Mouse (Mus musculus): ENCODE data around the gene Olfr1381.
"Not testable (repeated sequence)": the region's sequence is repeated elsewhere in the genome, so short reads cannot be mapped to it uniquely, and the experiment has no call there.

The Olfr1381 gene

DNA sequence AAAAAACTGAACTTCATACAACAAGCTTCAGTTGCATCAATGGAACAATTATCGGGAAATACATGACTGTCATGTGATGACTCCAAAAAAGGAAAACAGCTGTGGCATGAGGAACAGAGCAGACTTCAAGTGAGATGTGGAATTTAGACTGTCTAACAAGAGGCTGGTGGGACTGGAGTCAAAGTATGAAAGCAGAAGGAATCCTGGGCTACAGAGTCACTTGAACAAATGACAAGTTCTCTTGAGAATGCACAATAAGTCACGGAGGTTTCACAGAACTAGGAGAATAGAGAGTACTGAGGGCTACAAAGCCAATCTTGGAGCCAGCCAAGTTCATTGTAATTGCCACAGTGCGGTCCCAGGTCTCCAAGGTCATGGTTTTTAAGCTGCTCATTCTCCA, at the start of gene Olfr1381:
Olfr1381 (plus strand) TSS at position 301 of the 400 bp plus-strand sequence.
- DNase-seq, result not testable (repeated sequence)

GRCm38 (mm10) chr11:49518086-49518485, 25.2 kb upstream of the Olfr1381 start:
- no peak for DNase-seq

GRCm38 (mm10) chr11:49519348-49519747, 23.9 kb upstream of the Olfr1381 start, which contains the start of gene Olfr1383:
TSS of gene Olfr1383 (plus strand) at chr11:49519648.
- no peak for DNase-seq

- DNase-seq, result no peak
Observed at GRCm38 (mm10) chr11:49527947-49528346, 15.3 kb upstream of the Olfr1381 start, which contains the start of gene Olfr1382. TSS of gene Olfr1382 (plus strand) at chr11:49528247.

- no peak for DNase-seq
Observed at GRCm38 (mm10) chr11:49532761-49533160, 10.5 kb upstream of the Olfr1381 start.

GRCm38 (mm10) chr11:49536631-49537030, 6.6 kb upstream of the Olfr1381 start:
- DNase-seq, result peak; percentile 3 to 6

DNA sequence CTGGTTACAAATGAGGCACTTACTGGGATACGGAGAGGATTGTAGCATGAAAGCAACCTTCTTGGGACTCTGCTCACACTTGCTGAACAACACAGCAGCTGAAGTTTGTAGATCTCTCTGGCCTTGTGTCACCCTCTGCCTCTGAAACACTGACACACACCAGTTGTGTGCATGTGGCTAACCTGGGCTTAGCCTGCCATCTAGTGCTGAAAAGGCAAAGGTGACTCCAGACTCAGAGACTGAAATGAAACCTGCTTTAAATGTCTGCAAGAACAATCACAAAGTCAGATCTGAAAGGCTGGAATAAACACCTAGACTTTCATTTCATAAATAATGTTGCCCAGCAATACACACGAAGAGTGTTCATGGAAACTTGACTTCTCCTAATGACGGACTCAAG, 10.8 kb downstream of the Olfr1381 start:
- DNase-seq, result peak in 1 of 2 experiments; percentile 8

DNA sequence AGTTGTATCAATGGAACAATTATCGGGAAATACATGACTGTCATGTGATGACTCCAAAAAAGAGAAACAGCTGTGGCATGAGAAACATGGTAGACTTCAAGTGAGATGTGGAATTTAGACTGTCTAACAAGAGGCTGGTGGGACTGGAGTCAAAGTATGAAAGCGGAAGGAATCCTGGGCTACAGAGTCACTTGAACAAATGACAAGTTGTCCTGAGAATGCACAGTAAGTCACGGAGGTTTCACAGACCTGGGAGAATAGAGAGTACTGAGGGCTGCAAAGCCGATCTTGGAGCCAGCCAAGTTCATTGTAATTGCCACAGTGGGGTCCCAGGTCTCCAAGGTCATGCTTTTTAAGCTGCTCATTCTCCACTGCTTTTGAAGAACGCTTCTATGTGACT, 13.3 kb downstream of the Olfr1381 start, which contains the start of gene Olfr1380:
Olfr1380 (plus strand) TSS at position 301 of the 400 bp plus-strand sequence.
- not testable (repeated sequence) for DNase-seq

DNA sequence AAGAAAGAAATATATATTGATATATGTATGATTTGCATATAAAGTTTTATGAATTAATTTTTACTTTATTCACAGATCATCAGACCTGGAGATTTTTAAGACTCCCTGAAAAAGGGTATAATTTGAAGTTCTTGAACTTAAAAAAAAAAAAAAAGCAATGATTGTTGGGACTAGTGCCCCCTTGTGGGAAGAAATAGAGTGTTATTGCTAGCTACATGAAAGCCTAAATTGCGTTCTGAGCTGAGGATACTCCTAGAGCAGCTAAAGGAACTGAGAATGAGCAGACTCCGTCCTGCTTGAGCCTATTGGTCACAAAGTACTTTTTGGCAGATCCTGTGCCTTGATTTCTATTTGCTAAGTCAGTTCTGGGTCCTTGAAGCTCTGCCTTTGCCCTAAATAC, 31.8 kb downstream of the Olfr1381 start:
- DNase-seq, result not testable (repeated sequence)

DNA sequence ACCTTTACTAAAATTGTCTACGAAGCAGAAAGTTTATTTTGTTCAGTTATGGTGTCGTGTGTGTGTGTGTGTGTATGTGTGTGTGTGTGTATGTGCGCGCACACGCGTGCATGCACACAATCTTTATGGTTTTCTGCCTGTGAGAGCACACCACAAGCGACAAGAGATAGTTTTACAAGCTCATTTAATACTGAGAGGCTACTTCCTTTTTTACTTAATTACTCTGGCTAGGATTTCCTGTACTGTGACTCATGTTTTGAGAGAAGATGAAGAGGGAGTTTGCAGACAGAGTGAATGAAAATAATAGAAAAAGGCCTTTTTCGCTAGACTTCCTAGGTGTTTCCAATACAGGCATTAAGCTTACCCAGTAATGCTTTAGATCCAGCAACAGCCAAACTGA, 37.2 kb downstream of the Olfr1381 start:
- not testable (repeated sequence) for DNase-seq

DNA sequence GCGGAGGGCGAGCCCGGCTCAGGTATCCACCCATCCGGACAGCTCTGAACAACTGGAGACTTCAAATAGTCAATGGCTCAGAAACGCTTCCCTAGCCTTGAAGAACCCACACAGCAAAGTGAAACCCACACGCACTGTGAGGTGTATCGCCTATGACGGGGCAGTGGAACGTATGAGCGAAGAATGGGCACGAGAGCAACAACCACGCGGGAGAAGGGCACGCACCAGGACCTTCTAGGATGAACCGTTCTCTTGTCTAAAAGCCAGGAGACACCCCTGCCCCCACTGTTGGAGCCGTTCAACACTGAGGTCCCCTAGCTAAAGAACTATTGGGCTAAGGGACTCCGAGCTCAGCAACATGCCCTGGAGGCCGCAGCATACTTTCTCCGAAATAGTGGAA, 47.0 kb downstream of the Olfr1381 start:
- no peak for DNase-seq

DNA sequence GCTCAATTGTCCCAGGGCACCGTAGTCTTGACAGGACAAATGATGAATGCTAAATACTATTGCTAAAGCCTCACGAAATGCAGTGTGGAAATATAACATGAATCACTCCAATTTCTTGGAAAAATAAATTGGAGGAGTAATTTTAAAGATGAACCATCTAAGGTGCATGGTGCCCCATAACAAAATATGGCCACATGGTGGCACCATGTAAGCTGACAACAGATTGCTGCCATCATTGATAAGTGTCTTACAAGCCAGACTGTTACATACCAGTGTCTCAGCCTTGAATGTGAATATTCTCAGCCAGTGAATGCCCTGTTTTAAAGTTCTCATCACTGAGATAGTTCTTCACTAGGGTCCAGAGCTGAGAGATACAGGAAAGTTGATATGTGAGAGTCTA, 53.9 kb downstream of the Olfr1381 start:
- not testable (repeated sequence) for DNase-seq

All from cerebellum, postnatal 14 days (tissue).